Mouse (Mus musculus) stomach, embryonic 15.5 days (tissue): ENCODE data around the gene Hist2h2aa1. TPM values are rescaled to one million over a fixed set of nuclear protein-coding genes. Genes with fewer than 3 reads are reported as not detected.
"Not testable (repeated sequence)": the region's sequence is repeated elsewhere in the genome, so short reads cannot be mapped to it uniquely, and the experiment has no call there.

Experiments used
- ATAC-seq: fragments of 200-750 bp; cut with Nextera tagmentation; 2 replicates; pipeline ENCODE4 v1.8.0; 2017; ENCODE audit warnings: low read depth, moderate number of reproducible peaks, moderate TSS enrichment; ENCODE audit not compliant: insufficient read depth, low FRiP score
- H3K27ac ChIP-seq: fragments of 300-500 bp; sonication (generic); 2 replicates; pipeline ENCODE4 v1.5.1; 2015; ENCODE audit warnings: mild to moderate bottlenecking, inconsistent platforms
- H3K27me3 ChIP-seq: fragments of 300-500 bp; sonication (generic); replicated peaks from 2 replicates; pipeline ENCODE4 v1.6.1; 2015; ENCODE audit warnings: inconsistent platforms
- H3K36me3 ChIP-seq: fragments of 300-500 bp; sonication (generic); 2 replicates; pipeline ENCODE4 v1.6.1; 2015; ENCODE audit warnings: inconsistent platforms
- H3K4me1 ChIP-seq: fragments of 300-500 bp; sonication (generic); 2 replicates; pipeline ENCODE4 v1.6.1; 2015; ENCODE audit warnings: inconsistent platforms
- H3K4me2 ChIP-seq: fragments of 300-500 bp; sonication (generic); 2 replicates; pipeline ENCODE4 v1.6.1; 2015; ENCODE audit warnings: mild to moderate bottlenecking, inconsistent platforms
- H3K4me3 ChIP-seq: fragments of 300-500 bp; sonication (generic); replicated peaks from 2 replicates; pipeline ENCODE4 v1.5.1; 2015; ENCODE audit warnings: inconsistent platforms
- H3K9ac ChIP-seq: fragments of 300-500 bp; sonication (generic); 2 replicates; pipeline ENCODE4 v1.6.1; 2015; ENCODE audit warnings: inconsistent platforms
- H3K9me3 ChIP-seq: fragments of 300-500 bp; sonication (generic); 2 replicates; pipeline ENCODE4 v1.6.1; 2016; ENCODE audit warnings: inconsistent platforms
- WGBS: fragments of 180-500 bp; shearing (Covaris S2); methylation state at CpG from one replicate; pipeline ENCODE4 v1.1.7; 2015; 5-methylcytosine and 5-hydroxymethylcytosine counted together
- polyA plus RNA-seq: library from polyadenylated mRNA; unstranded; fragments of >200 nt; fragmentation: Nextera tagmentation; extraction: Ambion mirVana; gene quantifications from 2 replicates; pipeline ENCODE4 v1.2.1, GENCODE M21; 2015

Hist2h2aa1 gene
- polyA plus RNA-seq, 1 experiment from 2014 or later = 23.0 TPM

DNA sequence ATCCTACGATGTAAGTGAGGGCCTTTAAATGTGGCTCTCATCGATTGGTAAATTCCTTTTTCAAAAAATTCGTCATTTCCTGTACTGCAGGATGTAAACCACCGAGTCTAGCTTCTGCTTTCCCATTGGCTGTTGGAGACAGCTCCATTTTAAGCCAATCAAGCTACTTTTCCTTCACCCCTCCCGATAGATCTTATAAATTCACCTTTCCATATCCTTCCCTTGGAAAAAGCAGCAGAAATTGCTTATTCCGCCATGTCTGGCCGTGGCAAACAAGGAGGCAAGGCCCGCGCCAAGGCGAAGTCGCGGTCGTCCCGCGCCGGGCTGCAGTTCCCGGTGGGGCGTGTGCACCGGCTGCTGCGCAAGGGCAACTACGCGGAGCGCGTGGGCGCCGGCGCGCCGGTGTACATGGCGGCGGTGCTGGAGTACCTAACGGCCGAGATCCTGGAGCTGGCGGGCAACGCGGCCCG lies 25.6 kb upstream of the Hist2h2aa1 start, which contains the start of the genes Bola1 and Hist2h2ab:
Gene Bola1 (minus strand): TSS at position 49 of the 470 bp plus-strand sequence.
Gene Hist2h2ab (plus strand): TSS at position 205 of the 470 bp plus-strand sequence.
- peak; percentile 75 for ATAC-seq
- peaks cover 6% of the 10 kb centered on the region; the same call in 1 of the 2 replicates for H3K4me1 ChIP-seq
- H3K27me3 ChIP-seq = no peaks in the 10 kb centered on the region
- under 1% methylated on average over 37 of the region's 37 CpGs for WGBS
- peak within 1 kb of the TSS; percentile 98 for H3K27ac ChIP-seq
- H3K36me3 ChIP-seq = no peaks in the 10 kb centered on the region
- H3K4me3 ChIP-seq = peak within 1 kb of the TSS; percentile 64
- H3K9me3 ChIP-seq = no peaks in the 10 kb centered on the region
- peak within 1 kb of the TSS; percentile 74 for H3K4me2 ChIP-seq
- H3K9ac ChIP-seq = peak within 1 kb of the TSS; percentile 85

DNA sequence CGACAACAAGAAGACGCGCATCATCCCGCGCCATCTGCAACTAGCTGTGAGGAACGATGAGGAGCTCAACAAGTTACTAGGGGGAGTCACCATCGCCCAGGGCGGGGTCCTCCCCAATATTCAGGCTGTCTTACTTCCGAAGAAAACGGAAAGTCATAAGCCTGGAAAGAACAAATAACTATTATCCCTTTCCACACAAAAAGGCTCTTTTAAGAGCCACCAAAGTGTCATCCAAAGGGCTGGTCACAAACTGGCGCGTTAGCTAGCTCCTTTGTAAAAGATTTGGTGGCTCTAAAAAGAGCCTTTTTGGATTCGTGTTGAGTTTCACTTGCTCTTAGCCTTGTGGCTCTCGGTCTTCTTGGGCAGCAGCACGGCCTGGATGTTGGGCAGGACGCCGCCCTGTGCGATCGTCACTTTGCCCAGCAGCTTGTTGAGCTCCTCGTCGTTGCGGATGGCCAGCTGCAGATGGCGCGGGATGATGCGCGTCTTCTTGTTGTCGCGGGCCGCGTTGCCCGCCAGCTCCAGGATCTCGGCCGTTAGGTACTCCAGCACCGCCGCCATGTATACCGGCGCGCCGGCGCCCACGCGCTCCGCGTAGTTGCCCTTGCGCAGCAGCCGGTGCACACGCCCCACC lies 25.0 kb upstream of the Hist2h2aa1 start:
- not testable (repeated sequence) for H3K27me3 ChIP-seq, H3K36me3 ChIP-seq, ATAC-seq, H3K4me1 ChIP-seq, H3K9me3 ChIP-seq
- Histone ChIP-seq H3K27ac (peak overlapping the region; percentile 98), H3K9ac (peak overlapping the region; percentile 85), H3K4me2 (peak overlapping the region; percentile 74), H3K4me3 (peak overlapping the region; percentile 64)
- under 1% methylated on average over 28 of the region's 47 CpGs for WGBS

DNA sequence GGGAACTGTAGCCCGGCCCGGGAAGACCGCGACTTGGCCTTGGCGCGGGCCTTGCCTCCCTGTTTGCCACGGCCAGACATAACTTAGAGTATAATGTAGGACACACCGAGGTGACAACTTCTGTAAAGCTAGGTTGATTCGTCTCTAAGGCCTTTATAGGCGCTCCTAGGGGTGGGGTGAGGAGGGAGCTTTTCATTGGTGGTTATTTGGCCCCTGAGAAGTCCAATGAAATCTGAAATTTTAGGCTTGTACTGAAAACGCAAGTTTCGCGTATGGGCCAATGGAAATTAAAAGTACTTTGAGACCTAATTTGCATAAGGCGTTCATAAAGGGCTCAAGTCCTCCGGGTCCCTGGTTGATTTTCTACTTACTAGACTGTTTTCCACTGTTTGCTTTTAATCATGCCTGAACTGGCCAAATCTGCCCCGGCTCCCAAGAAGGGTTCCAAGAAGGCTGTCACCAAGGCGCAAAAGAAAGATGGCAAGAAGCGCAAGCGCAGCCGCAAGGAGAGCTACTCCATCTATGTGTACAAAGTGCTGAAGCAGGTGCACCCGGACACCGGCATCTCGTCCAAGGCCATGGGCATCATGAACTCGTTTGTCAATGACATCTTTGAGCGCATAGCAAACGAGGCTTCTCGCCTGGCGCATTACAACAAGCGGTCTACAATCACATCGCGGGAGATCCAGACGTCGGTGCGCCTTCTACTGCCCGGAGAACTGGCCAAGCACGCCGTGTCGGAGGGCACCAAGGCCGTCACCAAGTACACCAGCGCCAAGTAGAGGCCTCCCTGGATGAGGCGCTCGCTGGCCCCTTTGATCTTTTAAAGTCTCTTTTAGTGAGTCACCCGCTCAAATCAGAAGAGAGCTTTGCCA lies 24.3 kb upstream of the Hist2h2aa1 start, which contains the start of the genes Hist2h2ac and Hist2h2be:
Gene Hist2h2ac (minus strand): TSS at position 116 of the 875 bp plus-strand sequence.
Gene Hist2h2be (plus strand): TSS at position 355 of the 875 bp plus-strand sequence.
- under 1% methylated on average over 43 of the region's 43 CpGs for WGBS
- Histone ChIP-seq H3K4me3 (peak within 1 kb of the TSS; percentile 64), H3K9ac (peak within 1 kb of the TSS; percentile 85), H3K9me3 (no peaks in the 10 kb centered on the region), H3K27me3 (no peaks in the 10 kb centered on the region), H3K4me1 (peaks cover 6% of the 10 kb centered on the region; the same call in 1 of the 2 replicates), H3K4me2 (peak within 1 kb of the TSS; percentile 74), H3K27ac (peak within 1 kb of the TSS; percentile 98), H3K36me3 (no peaks in the 10 kb centered on the region)
- peak; percentile 94 for ATAC-seq

DNA sequence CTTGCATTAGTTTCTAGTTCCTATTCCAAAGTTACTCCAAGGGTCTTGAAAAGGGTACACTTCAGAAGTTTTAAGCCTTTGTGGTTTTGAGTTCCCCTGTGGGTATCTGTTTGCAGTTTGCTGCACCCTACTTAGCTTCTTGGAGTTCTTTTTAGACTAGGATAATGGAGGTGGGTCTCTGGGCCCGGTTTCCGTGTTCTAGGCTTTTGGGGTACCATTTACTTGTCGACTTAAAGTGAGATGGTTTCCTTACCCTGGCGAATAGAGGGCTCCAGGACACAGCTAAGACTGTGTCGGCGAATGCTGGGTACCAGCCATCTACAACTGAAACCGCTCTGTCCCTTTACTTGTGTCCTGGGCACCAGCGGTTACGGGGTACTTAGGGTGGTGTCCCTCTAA lies 23.7 kb upstream of the Hist2h2aa1 start:
- Histone ChIP-seq H3K4me1 (peaks cover 6% of the 10 kb centered on the region; the same call in 1 of the 2 replicates), H3K9me3 (no peaks in the 10 kb centered on the region), H3K9ac (peak overlapping the region; percentile 46; the same call in 1 of the 2 replicates), H3K4me3 (peak overlapping the region; percentile 64), H3K4me2 (peak overlapping the region; percentile 74), H3K36me3 (no peaks in the 10 kb centered on the region), H3K27me3 (no peaks in the 10 kb centered on the region), H3K27ac (peak overlapping the region; percentile 98)
- ATAC-seq = no peak
- WGBS = 26% methylated on average over 9 of the region's 9 CpGs

DNA sequence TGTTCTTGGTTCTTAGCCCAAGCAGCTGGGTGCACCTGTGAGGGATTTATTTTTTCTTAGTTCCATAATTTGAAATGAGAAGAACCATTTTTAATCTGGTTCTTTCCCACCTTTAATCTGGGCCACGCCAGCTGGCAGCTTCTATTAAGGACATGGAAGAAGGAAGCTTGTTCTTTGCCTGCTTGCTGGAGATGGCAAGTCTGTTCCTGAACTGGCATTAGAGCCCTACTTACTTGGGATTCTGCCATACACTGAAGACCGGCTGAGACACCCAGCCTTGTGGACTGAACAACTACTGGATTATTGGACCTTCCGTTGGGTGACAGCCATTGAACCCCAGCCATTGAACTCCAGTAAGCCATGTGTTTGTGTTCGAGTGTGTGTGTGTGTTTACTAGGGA lies 22.5 kb upstream of the Hist2h2aa1 start:
- no peak for ATAC-seq
- H3K4me3 ChIP-seq = no peak overlapping the region
- 87% methylated on average over 4 of the region's 4 CpGs for WGBS
- H3K27ac ChIP-seq = no peak overlapping the region
- H3K27me3 ChIP-seq = no peaks in the 10 kb centered on the region
- H3K36me3 ChIP-seq = no peaks in the 10 kb centered on the region
- H3K4me2 ChIP-seq = peak overlapping the region; percentile 74
- no peak overlapping the region for H3K9ac ChIP-seq
- no peaks in the 10 kb centered on the region for H3K9me3 ChIP-seq
- peaks cover 6% of the 10 kb centered on the region; the same call in 1 of the 2 replicates for H3K4me1 ChIP-seq

DNA sequence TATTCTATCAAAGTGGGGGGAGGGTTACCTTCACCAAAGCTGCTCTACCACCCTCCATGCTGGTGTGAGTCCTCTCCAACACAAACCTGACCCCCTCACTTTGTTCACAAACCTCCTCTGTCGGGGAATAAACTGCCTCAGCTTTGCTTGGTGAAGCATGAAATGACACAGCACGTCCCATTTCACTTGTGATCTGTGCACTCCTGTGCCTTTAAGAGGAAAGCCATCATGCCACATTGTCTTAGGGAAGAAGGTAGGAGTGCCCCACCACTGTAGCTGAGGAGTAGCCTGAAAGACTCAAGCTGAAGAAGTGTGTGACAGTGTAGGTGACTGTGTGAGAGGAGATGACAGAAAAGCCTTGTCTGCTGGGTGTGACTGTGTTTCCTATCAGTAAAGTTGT lies 19.9 kb upstream of the Hist2h2aa1 start:
- Histone ChIP-seq H3K9me3 (no peaks in the 10 kb centered on the region), H3K4me3 (no peak overlapping the region), H3K4me1 (no peaks in the 10 kb centered on the region), H3K36me3 (no peaks in the 10 kb centered on the region), H3K9ac (no peak overlapping the region), H3K27me3 (no peaks in the 10 kb centered on the region), H3K27ac (no peak overlapping the region), H3K4me2 (no peak overlapping the region)
- ATAC-seq = no peak
- 52% methylated on average over 2 of the region's 2 CpGs for WGBS

DNA sequence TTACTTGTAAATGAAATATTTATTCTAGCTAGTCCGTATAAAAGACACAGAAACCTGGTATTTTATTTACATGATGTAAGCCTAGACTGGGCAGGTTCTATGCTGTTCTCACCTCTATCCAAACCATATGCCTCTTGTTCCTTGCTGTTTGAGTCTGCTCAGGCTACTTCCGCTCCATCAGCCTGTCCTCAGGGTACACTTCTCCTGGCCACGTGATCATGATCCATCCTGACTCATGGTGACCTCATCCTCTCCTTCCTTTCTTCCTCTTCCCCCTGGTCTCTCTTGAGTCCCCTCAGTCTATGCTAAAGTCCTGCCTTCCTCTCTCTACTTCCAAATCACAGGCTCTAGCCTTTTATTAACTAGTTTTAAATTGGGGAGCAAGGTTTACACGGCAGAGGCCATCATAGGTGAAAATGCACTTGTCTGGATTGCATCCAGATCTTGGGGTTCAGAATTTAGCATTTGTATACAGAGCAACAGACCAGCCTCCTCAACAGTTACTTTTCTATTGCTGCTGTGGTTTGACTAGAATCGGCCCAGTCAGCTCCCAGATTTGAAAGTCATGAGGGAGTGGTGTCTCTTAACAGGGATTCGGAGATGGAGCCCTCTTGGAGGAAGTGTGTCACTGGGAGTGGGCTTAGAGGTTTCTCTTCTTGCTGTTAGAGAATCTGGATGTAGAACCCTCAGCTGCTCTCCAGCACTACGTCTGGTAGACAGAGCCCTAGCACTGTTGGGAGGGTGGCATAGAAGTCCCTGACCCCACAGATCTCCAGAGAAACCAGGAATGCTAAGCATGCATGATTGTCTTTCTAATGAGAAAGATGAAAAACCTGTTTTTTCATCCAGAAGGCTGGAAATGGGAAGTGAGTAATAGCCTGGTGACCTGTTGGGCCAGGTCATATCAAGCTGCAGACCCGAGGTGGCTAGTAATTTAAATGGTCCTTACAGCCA lies 18.3 kb upstream of the Hist2h2aa1 start:
- Histone ChIP-seq H3K9ac (no peak overlapping the region), H3K27ac (no peak overlapping the region), H3K4me1 (no peaks in the 10 kb centered on the region), H3K4me2 (no peak overlapping the region), H3K4me3 (no peak overlapping the region), H3K36me3 (no peaks in the 10 kb centered on the region), H3K27me3 (no peaks in the 10 kb centered on the region), H3K9me3 (no peaks in the 10 kb centered on the region)
- 52% methylated on average over 8 of the region's 8 CpGs for WGBS
- ATAC-seq = no peak; the same call in 1 of the 2 replicates

DNA sequence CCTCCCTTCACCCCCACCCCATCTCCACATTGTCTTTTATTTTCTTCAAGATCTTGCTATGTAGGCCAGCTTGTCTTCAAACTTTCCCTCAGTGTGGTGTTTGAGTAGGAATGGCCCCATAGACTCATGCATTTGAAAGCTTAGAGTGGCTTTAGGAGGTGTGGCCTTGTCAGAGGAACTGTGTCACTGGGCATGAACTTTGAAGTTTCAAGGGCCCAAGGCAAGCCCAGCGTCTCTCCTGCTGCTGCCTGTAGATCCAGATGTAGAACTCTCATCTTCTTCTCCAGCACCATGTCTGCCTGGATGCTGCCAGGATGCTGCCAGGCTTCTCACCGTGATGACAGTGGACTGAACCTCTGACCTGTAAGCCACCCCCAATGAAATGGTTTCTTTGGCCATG lies 16.5 kb upstream of the Hist2h2aa1 start:
- no peak for ATAC-seq
- WGBS = 62% methylated on average over 2 of the region's 2 CpGs
- no peak overlapping the region for H3K9ac ChIP-seq

DNA sequence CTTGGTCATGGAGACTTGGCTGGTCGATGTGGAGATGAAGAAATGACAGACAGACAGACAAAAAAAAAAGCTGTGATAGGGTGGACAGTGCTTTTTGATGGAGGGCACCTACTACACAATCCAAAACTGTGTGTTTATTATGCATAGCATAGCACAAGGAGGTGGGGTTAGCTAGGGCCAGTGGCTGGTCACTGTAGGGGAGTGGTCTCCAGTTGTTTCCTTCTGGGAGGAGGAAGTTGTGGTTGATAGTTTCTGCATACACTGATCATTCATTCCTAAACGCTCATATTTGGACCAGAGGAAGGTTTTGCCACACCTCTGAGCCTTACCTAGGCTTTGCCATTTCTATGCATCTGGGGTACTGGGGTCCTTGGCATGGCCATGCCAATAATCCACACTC lies 14.9 kb upstream of the Hist2h2aa1 start:
- H3K4me3 ChIP-seq = no peak overlapping the region
- no peaks in the 10 kb centered on the region for H3K4me1 ChIP-seq
- H3K4me2 ChIP-seq = no peak overlapping the region
- H3K36me3 ChIP-seq = no peaks in the 10 kb centered on the region
- ATAC-seq = no peak
- H3K9me3 ChIP-seq = no peaks in the 10 kb centered on the region
- no peaks in the 10 kb centered on the region for H3K27me3 ChIP-seq
- H3K27ac ChIP-seq = no peak overlapping the region
- 69% methylated on average over 2 of the region's 2 CpGs for WGBS
- no peak overlapping the region for H3K9ac ChIP-seq

More for the DNA sequence above, 16.5 kb upstream of the Hist2h2aa1 start:
- Histone ChIP-seq H3K4me2 (no peak overlapping the region), H3K36me3 (no peaks in the 10 kb centered on the region), H3K4me3 (no peak overlapping the region), H3K9me3 (no peaks in the 10 kb centered on the region), H3K27ac (no peak overlapping the region), H3K27me3 (no peaks in the 10 kb centered on the region), H3K4me1 (no peaks in the 10 kb centered on the region)

DNA sequence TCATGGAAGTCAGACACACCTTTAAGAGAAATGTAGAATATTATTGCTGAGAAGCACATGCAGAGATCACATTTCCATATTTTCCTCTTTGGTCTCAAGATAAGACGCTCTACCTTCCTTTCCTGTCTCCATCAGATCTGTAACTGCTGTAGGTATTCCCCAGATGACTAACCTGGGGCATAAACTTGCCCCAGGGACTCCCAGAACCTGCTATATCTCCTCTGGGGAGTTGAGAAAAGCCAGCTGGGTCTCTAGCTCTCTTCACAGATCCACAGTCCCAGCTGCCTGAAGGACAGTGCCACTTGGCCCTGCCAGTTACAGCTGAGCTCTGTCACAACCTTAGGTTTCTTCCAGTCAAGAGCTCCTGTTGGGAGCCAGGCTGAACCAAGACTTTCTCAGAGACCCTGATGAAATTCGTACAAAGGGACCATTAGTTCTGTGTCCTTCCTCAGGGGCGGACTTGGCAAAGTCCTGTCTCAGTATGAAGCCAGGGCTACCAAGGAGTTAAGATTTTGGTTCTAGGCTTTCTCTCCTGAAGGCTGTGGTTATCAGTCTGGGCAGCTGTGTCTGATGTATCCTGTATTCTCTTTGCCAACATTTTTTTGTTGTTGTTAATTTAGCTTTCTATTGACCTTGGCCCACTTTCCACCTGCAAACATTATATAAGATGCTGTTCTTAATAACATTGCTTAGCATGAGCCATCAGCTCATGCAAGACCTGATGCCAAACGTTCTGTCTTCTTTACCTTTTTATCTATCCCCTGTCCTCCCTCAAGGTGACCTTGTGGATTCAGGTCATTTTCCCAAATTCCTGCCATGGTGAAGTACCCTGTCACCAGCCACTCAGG lies 14.2 kb upstream of the Hist2h2aa1 start:
- H3K27ac ChIP-seq = no peak overlapping the region
- no peak overlapping the region for H3K4me3 ChIP-seq
- no peaks in the 10 kb centered on the region for H3K9me3 ChIP-seq
- H3K27me3 ChIP-seq = no peaks in the 10 kb centered on the region
- ATAC-seq = no peak
- no peak overlapping the region for H3K9ac ChIP-seq
- H3K4me1 ChIP-seq = no peaks in the 10 kb centered on the region
- H3K36me3 ChIP-seq = no peaks in the 10 kb centered on the region
- H3K4me2 ChIP-seq = no peak overlapping the region
- WGBS = 76% methylated on average over 4 of the region's 4 CpGs
